Mouse (Mus musculus) liver, embryonic 15.5 days (tissue): ENCODE measurements around the gene Nfkbil1. TPM values are rescaled to one million over a fixed set of nuclear protein-coding genes. Genes with fewer than 3 reads are reported as not detected.

ENCODE experiments used
- ATAC-seq: fragments of 200-750 bp; cut with Nextera tagmentation; 2 replicates; pipeline ENCODE4 v1.8.0; 2017; ENCODE audit warnings: moderate number of reproducible peaks, mild to moderate bottlenecking, moderate library complexity; ENCODE audit not compliant: insufficient read depth
- H3K27ac ChIP-seq: fragments of 300-500 bp; sonication (generic); replicated peaks from 2 replicates; pipeline ENCODE4 v1.5.1; 2015; ENCODE audit warnings: mild to moderate bottlenecking, inconsistent platforms
- H3K27me3 ChIP-seq: fragments of 300-500 bp; sonication (generic); 2 replicates; pipeline ENCODE4 v1.6.1; 2015; ENCODE audit warnings: mild to moderate bottlenecking, inconsistent platforms
- H3K36me3 ChIP-seq: fragments of 300-500 bp; sonication (generic); replicated peaks from 2 replicates; pipeline ENCODE4 v1.6.1; 2015; ENCODE audit warnings: moderate library complexity, mild to moderate bottlenecking, inconsistent platforms
- H3K4me1 ChIP-seq: fragments of 300-500 bp; sonication (generic); replicated peaks from 2 replicates; pipeline ENCODE4 v1.6.1; 2015; ENCODE audit warnings: inconsistent platforms
- H3K4me2 ChIP-seq: fragments of 300-500 bp; sonication (generic); 2 replicates; pipeline ENCODE4 v1.6.1; 2015; ENCODE audit warnings: moderate library complexity, mild to moderate bottlenecking, inconsistent platforms
- H3K4me3 ChIP-seq: fragments of 300-500 bp; sonication (generic); replicated peaks from 2 replicates; pipeline ENCODE4 v1.5.1; 2015; ENCODE audit warnings: mild to moderate bottlenecking, inconsistent platforms
- H3K9ac ChIP-seq: fragments of 300-500 bp; sonication (generic); 2 replicates; pipeline ENCODE4 v1.6.1; 2015; ENCODE audit warnings: moderate library complexity, mild to moderate bottlenecking, inconsistent platforms
- H3K9me3 ChIP-seq: fragments of 300-500 bp; sonication (generic); replicated peaks from 2 replicates; pipeline ENCODE4 v1.6.1; 2016; ENCODE audit warnings: inconsistent platforms
- WGBS: fragments of 180-500 bp; shearing (Covaris S2); methylation state at CpG from one replicate; pipeline ENCODE4 v1.1.7; 2015; ENCODE audit warnings: mixed read lengths; ENCODE audit not compliant: insufficient replicate concordance; 5-methylcytosine and 5-hydroxymethylcytosine counted together
- microRNA-seq: library from miRNA; unstranded; fragments of <30 nt; microRNA quantifications from one replicate; pipeline ENCODE4, GENCODE M21; 2016
- polyA plus RNA-seq: library from polyadenylated mRNA; unstranded; fragments of >200 nt; fragmentation: Nextera tagmentation; extraction: Ambion mirVana; gene quantifications from 2 replicates; pipeline ENCODE4 v1.2.1, GENCODE M21; 2015

Nfkbil1 gene
- polyA plus RNA-seq, 1 experiment from 2014 or later, result 3.2 TPM

DNA sequence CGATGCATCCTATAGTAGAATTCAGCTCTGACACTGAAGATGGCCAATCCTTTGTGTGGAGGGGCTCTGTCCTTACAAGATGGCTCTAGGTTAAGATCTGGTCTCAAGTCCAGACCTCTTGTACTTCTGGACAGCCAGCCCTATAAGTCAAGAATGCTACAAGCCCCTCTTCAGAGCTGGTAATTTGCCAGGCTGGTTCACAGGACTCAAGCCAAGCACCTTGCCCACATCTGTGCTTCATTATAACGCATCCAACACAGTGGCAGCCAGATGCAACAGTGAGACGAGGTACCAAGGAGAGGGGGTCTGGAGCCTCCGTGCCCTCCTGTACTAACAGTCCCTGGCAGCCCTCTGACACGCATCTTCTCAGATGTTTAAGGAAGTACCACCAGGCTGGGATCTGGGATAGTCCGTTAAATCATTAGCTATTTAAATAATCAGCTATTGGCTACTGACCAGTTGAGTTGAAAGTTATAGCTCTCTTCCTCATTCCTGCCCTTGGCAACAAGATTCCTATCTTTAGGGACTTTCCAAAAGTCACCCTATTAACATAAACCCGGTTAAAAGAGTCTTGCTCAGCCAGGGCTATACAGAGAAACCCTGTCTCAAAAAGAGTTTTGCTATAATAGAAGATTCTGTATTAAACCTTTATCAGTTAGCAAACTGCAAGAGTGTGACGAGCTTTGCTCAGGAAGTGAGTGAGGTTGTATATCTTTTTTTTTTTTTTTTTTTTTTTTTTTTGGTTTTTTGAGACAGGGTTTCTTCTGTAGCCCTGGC lies 61.2 kb downstream of the Nfkbil1 start:
- no peak for ATAC-seq
- Histone ChIP-seq H3K9me3 (no peaks in the 10 kb centered on the region), H3K36me3 (no peaks in the 10 kb centered on the region), H3K4me3 (no peak overlapping the region), H3K27ac (no peak overlapping the region), H3K4me2 (no peak overlapping the region), H3K4me1 (no peaks in the 10 kb centered on the region; the same call in 1 of the 2 replicates), H3K27me3 (no peaks in the 10 kb centered on the region), H3K9ac (no peak overlapping the region)
- 50% methylated on average over 8 of the region's 8 CpGs for WGBS

DNA sequence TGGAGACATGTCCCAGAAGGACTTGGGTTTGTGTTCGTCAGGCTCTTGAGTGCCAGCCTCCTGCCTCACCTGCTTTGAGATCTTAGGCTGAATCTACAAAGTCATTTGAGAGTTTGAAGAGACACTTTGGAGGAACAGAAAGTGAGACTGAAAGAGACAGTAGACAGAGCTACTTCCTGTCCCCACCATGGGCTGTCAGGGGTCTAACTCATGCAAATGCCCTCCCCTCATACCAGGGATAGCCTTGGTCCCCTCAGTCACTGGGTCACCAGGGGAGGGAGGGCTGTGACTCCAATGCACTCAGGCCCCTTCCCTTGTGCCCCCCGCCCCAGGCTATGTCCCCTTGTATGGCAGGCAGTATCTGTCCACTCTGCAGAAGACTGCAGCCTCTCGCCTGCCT lies 62.3 kb downstream of the Nfkbil1 start:
- no peaks in the 10 kb centered on the region for H3K27me3 ChIP-seq
- no peaks in the 10 kb centered on the region for H3K9me3 ChIP-seq
- H3K4me3 ChIP-seq, result no peak overlapping the region
- H3K4me2 ChIP-seq, result no peak overlapping the region
- ATAC-seq, result no peak
- H3K4me1 ChIP-seq, result no peaks in the 10 kb centered on the region; the same call in 1 of the 2 replicates
- 45% methylated on average over 3 of the region's 3 CpGs for WGBS
- no peaks in the 10 kb centered on the region for H3K36me3 ChIP-seq
- no peak overlapping the region for H3K27ac ChIP-seq
- no peak overlapping the region for H3K9ac ChIP-seq

DNA sequence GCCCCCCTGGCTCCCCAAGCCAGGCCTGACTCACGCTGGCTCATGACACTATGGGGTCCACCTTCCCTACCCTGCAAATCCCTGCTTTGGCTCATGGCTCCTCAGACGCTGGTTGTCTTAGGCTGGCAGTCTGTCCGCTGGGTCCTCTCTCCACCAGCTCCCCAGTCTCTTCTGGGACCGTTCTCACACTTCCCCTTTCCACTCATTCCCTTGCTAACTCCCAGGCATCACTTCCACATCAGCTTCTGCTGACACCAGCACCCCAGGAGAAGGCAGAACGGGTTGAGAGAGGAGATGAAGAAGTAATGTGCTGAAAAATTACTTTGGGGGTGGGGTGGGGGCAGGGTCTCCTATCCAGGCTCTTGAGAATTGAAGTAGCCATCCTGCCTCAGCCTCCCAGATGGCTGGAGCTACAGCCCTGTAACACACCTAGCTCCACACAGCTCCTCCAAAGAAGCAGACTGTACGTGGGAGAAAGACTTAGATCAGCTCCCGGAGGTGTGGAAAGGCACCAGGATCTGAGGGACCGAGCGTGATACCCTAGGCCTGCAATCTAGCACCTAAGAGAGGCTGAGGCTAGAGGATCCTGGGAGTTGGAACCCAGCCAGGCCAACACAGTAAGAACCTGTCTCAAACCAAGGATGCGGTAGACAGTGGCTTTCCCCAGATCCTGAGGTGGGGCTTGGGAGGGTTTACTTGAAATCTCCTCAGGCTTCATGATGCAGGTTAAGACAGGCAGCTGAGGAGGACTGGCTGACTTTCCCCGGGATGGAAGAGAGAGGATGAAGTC lies 63.0 kb downstream of the Nfkbil1 start:
- Histone ChIP-seq H3K27ac (no peak overlapping the region), H3K9me3 (no peaks in the 10 kb centered on the region), H3K4me2 (no peak overlapping the region), H3K4me3 (0 out of 2 replicates have a peak overlapping the region, but pooled peaks have one; percentile 7), H3K4me1 (no peaks in the 10 kb centered on the region; the same call in 1 of the 2 replicates), H3K9ac (no peak overlapping the region), H3K36me3 (no peaks in the 10 kb centered on the region), H3K27me3 (no peaks in the 10 kb centered on the region)
- no peak for ATAC-seq
- WGBS, result 56% methylated on average over 11 of the region's 11 CpGs

Small RNA genes lying within 50 kb of the gene (microRNA-seq; reads per million reads assigned to microRNA genes)
- not detected for gene Mir6973a
- gene Mir6974, result not detected
- gene Mir6975, result 2.0 reads per million
- gene Mir8094, result 1.3 reads per million

Other genes starting within 250 kb of the Nfkbil1 start
- gene Vars, start 234.8 kb downstream of the Nfkbil1 start, polyA plus RNA-seq, result 99.0 and 133 TPM in 2 replicates
- 0.09 and 0.12 TPM in 2 replicates for gene Vwa7, start 219.2 kb downstream of the Nfkbil1 start, polyA plus RNA-seq
- gene Sapcd1, start 207.8 kb downstream of the Nfkbil1 start, polyA plus RNA-seq, result 2.2 and 2.3 TPM in 2 replicates
- gene Msh5, start 189.0 kb downstream of the Nfkbil1 start, polyA plus RNA-seq, result 3.4 and 4.3 TPM in 2 replicates
- 120 and 122 TPM in 2 replicates for gene Clic1, start 185.8 kb downstream of the Nfkbil1 start, polyA plus RNA-seq
- 18.6 and 22.8 TPM in 2 replicates for gene Ddah2, start 176.8 kb downstream of the Nfkbil1 start, polyA plus RNA-seq
- 0.21 and 0.40 TPM in 2 replicates for gene Ly6g6c, start 170.4 kb downstream of the Nfkbil1 start, polyA plus RNA-seq
- 3.2 and 4.4 TPM in 2 replicates for gene Mpig6b, start 169.6 kb downstream of the Nfkbil1 start, polyA plus RNA-seq
- 0.12 and 0.26 TPM in 2 replicates for gene Ly6g6e, start 158.9 kb downstream of the Nfkbil1 start, polyA plus RNA-seq
- gene Ly6g6d, start 157.7 kb downstream of the Nfkbil1 start, polyA plus RNA-seq, result 0.41 and 0.70 TPM in 2 replicates
- 5.1 and 7.0 TPM in 2 replicates for gene Ly6g6f, start 150.2 kb downstream of the Nfkbil1 start, polyA plus RNA-seq
- gene Abhd16a, start 146.5 kb downstream of the Nfkbil1 start, polyA plus RNA-seq, result 50.0 and 53.2 TPM in 2 replicates
- gene Ly6g5c, start 127.5 kb downstream of the Nfkbil1 start, polyA plus RNA-seq, result not detected in 2 replicates
- 0.23 and 0.24 TPM in 2 replicates for gene Ly6g5b, start 120.4 kb downstream of the Nfkbil1 start, polyA plus RNA-seq
- gene Gpank1, start 114.3 kb downstream of the Nfkbil1 start, polyA plus RNA-seq, result 12.8 and 15.5 TPM in 2 replicates
- 125 TPM in 2 replicates for gene Csnk2b, start 113.7 kb downstream of the Nfkbil1 start, polyA plus RNA-seq
- gene D17H6S53E, start 109.4 kb downstream of the Nfkbil1 start, polyA plus RNA-seq, result 2.2 and 2.5 TPM in 2 replicates
- 853 and 907 TPM in 2 replicates for gene Apom, start 103.7 kb downstream of the Nfkbil1 start, polyA plus RNA-seq
- 19.3 and 20.0 TPM in 2 replicates for gene Bag6, start 100.6 kb downstream of the Nfkbil1 start, polyA plus RNA-seq
- gene Prrc2a, start 70.9 kb downstream of the Nfkbil1 start, polyA plus RNA-seq, result 46.9 and 52.2 TPM in 2 replicates
- 20.5 and 22.2 TPM in 2 replicates for gene Aif1, start 59.7 kb downstream of the Nfkbil1 start, polyA plus RNA-seq
- 40.1 and 40.2 TPM in 2 replicates for gene Lst1, start 47.4 kb downstream of the Nfkbil1 start, polyA plus RNA-seq
- gene Ltb, start 41.4 kb downstream of the Nfkbil1 start, polyA plus RNA-seq, result 1.2 and 2.0 TPM in 2 replicates
- gene Tnf, start 33.8 kb downstream of the Nfkbil1 start, polyA plus RNA-seq, result 0.31 and 0.36 TPM in 2 replicates
- gene Lta, start 30.4 kb downstream of the Nfkbil1 start, polyA plus RNA-seq, result 0.06 TPM in 1 of 2 replicates, not detected in the other
- gene Gm16181, start 15.0 kb downstream of the Nfkbil1 start, polyA plus RNA-seq, result 0.24 TPM in 1 of 2 replicates, not detected in the other
- 0.58 and 0.63 TPM in 2 replicates for gene Atp6v1g2, start 2.1 kb downstream of the Nfkbil1 start, polyA plus RNA-seq
- gene Ddx39b, start 6.0 kb upstream of the Nfkbil1 start, polyA plus RNA-seq, result 141 and 150 TPM in 2 replicates
- 99.7 and 119 TPM in 2 replicates for gene H2-D1, start 26.9 kb upstream of the Nfkbil1 start, polyA plus RNA-seq
- 0.58 and 0.70 TPM in 2 replicates for gene H2-Q1, start 84.6 kb upstream of the Nfkbil1 start, polyA plus RNA-seq
- 0.94 and 1.4 TPM in 2 replicates for gene H2-Q2, start 106.5 kb upstream of the Nfkbil1 start, polyA plus RNA-seq
- gene H2-Q4, start 143.8 kb upstream of the Nfkbil1 start, polyA plus RNA-seq, result 2.2 and 2.7 TPM in 2 replicates
- 9.5 and 11.9 TPM in 2 replicates for gene H2-Q6, start 189.1 kb upstream of the Nfkbil1 start, polyA plus RNA-seq
- gene H2-Q7, start 203.4 kb upstream of the Nfkbil1 start, polyA plus RNA-seq, result 18.4 and 18.7 TPM in 2 replicates
- 322 and 403 TPM in 2 replicates for gene H2-Q10, start 234.3 kb upstream of the Nfkbil1 start, polyA plus RNA-seq